Mouse (Mus musculus) stomach, postnatal 0 days (tissue): ENCODE measurements around the gene Myh3.

ENCODE experiments used
- CTCF ChIP-seq: IDR thresholded peaks from 2 replicates; pipeline ENCODE4 v1.5.1; 2016; ENCODE audit warnings: antibody characterized with exemption, low read depth, mild to moderate bottlenecking, moderate library complexity
- EP300 ChIP-seq: optimal IDR thresholded peaks from 2 replicates; pipeline ENCODE3; 2016; ENCODE audit warnings: antibody characterized with exemption

- TF ChIP-seq EP300 (no peak), CTCF (no peak)
Observed at GRCm38 (mm10) chr11:67133526-67133925, 55.4 kb downstream of the Myh3 start.
